Mouse (Mus musculus): ENCODE measurements at regions not wholly inside any gene's neighbourhood (a gene's known extent, or its start where the extent isn't known, plus 50 kb on each side); places are given as distances from the start of the nearest gene placed in this dataset.

GRCm38 (mm10) chr4:40537859-40538258 lies 65.9 kb downstream of the Tmem215 start:
- Histone ChIP-seq H3K9ac (ENCODE audit: low read depth, low read length) (no peak overlapping the region), H3K36me3 (ENCODE audit: control insufficient read depth, insufficient read depth, low read length) (no peaks in the 10 kb centered on the region), H3K79me2 (replicated peaks; ENCODE audit: control insufficient read depth, insufficient read depth, low read length) (no peaks in the 10 kb centered on the region), H3K27ac (no peak overlapping the region), H3K4me3 (no peak overlapping the region), H3K27me3 (ENCODE audit: control insufficient read depth, insufficient read depth, low read length) (0 out of 2 replicates have a peak, but pooled peaks cover 2% of the 10 kb centered on the region), H3K4me1 (ENCODE audit: control insufficient read depth, insufficient read depth, low read length) (no peaks in the 10 kb centered on the region; the same call in 1 of the 2 replicates)
- DNase-seq, result no peak
- TF ChIP-seq CTCF (IDR thresholded peaks at IDR 0.05), result no peak
- no peak for TF ChIP-seq EP300 (IDR thresholded peaks at IDR 0.05; ENCODE audit: insufficient read depth, low read depth, low read length)
- TF ChIP-seq POLR2A (IDR thresholded peaks at IDR 0.05; ENCODE audit: insufficient read depth, low read depth, low read length), result no peak
- intact Hi-C loops (cut with DNase I), result no loop called here
- 1% methylated on average over 3 of the region's 3 CpGs for WGBS

GRCm38 (mm10) chr4:40543085-40544048 lies 71.4 kb downstream of the Tmem215 start:
- intact Hi-C loops (cut with DNase I), result no loop called here
- H3K27ac ChIP-seq, result no peak overlapping the region
- H3K36me3 ChIP-seq (ENCODE audit: control insufficient read depth, insufficient read depth, low read length), result peaks cover 5% of the 10 kb centered on the region
- no peaks in the 10 kb centered on the region for H3K27me3 ChIP-seq (ENCODE audit: control insufficient read depth, insufficient read depth, low read length)
- H3K9ac ChIP-seq (ENCODE audit: low read depth, low read length), result no peak overlapping the region
- H3K4me3 ChIP-seq, result no peak overlapping the region
- H3K79me2 ChIP-seq (replicated peaks; ENCODE audit: control insufficient read depth, insufficient read depth, low read length), result no peaks in the 10 kb centered on the region
- 55% methylated on average over 8 of the region's 8 CpGs for WGBS
- TF ChIP-seq POLR2A (IDR thresholded peaks at IDR 0.05; ENCODE audit: insufficient read depth, low read depth, low read length), result no peak
- TF ChIP-seq EP300 (IDR thresholded peaks at IDR 0.05; ENCODE audit: insufficient read depth, low read depth, low read length), result no peak
- TF ChIP-seq CTCF (IDR thresholded peaks at IDR 0.05), result no peak
- no peak for DNase-seq
- peaks cover 2% of the 10 kb centered on the region for H3K4me1 ChIP-seq (ENCODE audit: control insufficient read depth, insufficient read depth, low read length)

DNA sequence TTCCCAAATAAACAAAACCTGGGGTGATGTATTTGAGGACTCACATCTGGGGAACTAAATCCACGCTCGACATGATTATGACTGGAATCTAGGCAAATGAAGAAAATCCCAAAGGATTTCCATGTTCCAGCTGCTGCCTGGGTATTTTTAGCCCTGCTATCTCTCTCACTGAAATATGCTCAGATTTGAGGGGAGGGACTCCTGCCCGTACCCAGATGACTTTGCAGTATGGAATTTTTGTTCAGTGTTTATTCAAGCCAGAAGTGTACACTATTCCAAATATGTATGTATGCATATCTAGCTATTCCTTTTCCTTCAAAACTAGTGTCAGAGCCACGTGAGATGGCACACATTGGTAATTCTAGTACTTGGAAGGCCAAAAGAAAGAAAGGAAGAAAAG lies 72.1 kb downstream of the Tmem215 start:
- peaks cover 2% of the 10 kb centered on the region for H3K4me1 ChIP-seq (ENCODE audit: control insufficient read depth, insufficient read depth, low read length)
- no peak overlapping the region for H3K9ac ChIP-seq (ENCODE audit: low read depth, low read length)
- intact Hi-C loops (cut with DNase I), result no loop called here
- TF ChIP-seq EP300 (IDR thresholded peaks at IDR 0.05; ENCODE audit: insufficient read depth, low read depth, low read length) (no peak), POLR2A (IDR thresholded peaks at IDR 0.05; ENCODE audit: insufficient read depth, low read depth, low read length) (no peak), CTCF (IDR thresholded peaks at IDR 0.05) (no peak)
- peak in 1 of 2 experiments; percentile 4 for DNase-seq
- 18% methylated on average over 4 of the region's 4 CpGs for WGBS
- no peak overlapping the region for H3K27ac ChIP-seq
- H3K27me3 ChIP-seq (ENCODE audit: control insufficient read depth, insufficient read depth, low read length), result no peaks in the 10 kb centered on the region
- H3K79me2 ChIP-seq (replicated peaks; ENCODE audit: control insufficient read depth, insufficient read depth, low read length), result no peaks in the 10 kb centered on the region
- H3K36me3 ChIP-seq (ENCODE audit: control insufficient read depth, insufficient read depth, low read length), result peaks cover 5% of the 10 kb centered on the region
- H3K4me3 ChIP-seq, result no peak overlapping the region

DNA sequence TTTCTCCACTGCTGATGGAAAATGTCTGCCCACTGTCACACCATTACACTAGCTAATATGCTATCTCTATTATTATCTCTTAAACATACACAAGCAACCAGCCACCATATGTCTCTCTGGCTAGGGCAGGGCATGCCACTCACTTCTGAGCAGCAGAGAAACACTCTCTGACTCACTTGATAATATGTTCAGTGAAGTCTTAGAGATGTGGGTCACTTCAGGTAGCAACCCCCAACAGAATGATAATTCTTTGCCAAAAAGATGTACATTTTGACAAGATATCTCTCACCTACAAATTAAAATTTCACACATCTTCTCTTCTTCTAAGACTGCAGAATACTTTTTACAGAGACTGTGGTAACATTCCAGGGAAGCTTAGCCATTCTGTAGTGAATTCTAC lies 72.8 kb downstream of the Tmem215 start:
- intact Hi-C loops (cut with DNase I), result no loop called here
- Histone ChIP-seq H3K79me2 (replicated peaks; ENCODE audit: control insufficient read depth, insufficient read depth, low read length) (no peaks in the 10 kb centered on the region), H3K9ac (ENCODE audit: low read depth, low read length) (no peak overlapping the region), H3K27me3 (ENCODE audit: control insufficient read depth, insufficient read depth, low read length) (no peaks in the 10 kb centered on the region), H3K36me3 (ENCODE audit: control insufficient read depth, insufficient read depth, low read length) (peaks cover 5% of the 10 kb centered on the region), H3K27ac (no peak overlapping the region), H3K4me3 (no peak overlapping the region), H3K4me1 (ENCODE audit: control insufficient read depth, insufficient read depth, low read length) (peaks cover 2% of the 10 kb centered on the region)
- TF ChIP-seq EP300 (IDR thresholded peaks at IDR 0.05; ENCODE audit: insufficient read depth, low read depth, low read length) (no peak), CTCF (IDR thresholded peaks at IDR 0.05) (no peak), POLR2A (IDR thresholded peaks at IDR 0.05; ENCODE audit: insufficient read depth, low read depth, low read length) (no peak)
- no peak for DNase-seq

- Histone ChIP-seq H3K27me3 (ENCODE audit: control insufficient read depth, insufficient read depth, low read length) (no peaks in the 10 kb centered on the region), H3K79me2 (replicated peaks; ENCODE audit: control insufficient read depth, insufficient read depth, low read length) (no peaks in the 10 kb centered on the region), H3K27ac (no peak overlapping the region), H3K36me3 (ENCODE audit: control insufficient read depth, insufficient read depth, low read length) (peaks cover 5% of the 10 kb centered on the region), H3K9ac (ENCODE audit: low read depth, low read length) (no peak overlapping the region), H3K4me3 (no peak overlapping the region), H3K4me1 (ENCODE audit: control insufficient read depth, insufficient read depth, low read length) (peaks cover 2% of the 10 kb centered on the region)
- TF ChIP-seq POLR2A (IDR thresholded peaks at IDR 0.05; ENCODE audit: insufficient read depth, low read depth, low read length) (no peak), EP300 (IDR thresholded peaks at IDR 0.05; ENCODE audit: insufficient read depth, low read depth, low read length) (no peak), CTCF (IDR thresholded peaks at IDR 0.05) (no peak)
- 60% methylated on average over 5 of the region's 5 CpGs for WGBS
- intact Hi-C loops (cut with DNase I), result no loop called here
- DNase-seq, result no peak
Observed at GRCm38 (mm10) chr4:40545700-40546099, 73.7 kb downstream of the Tmem215 start.

DNA sequence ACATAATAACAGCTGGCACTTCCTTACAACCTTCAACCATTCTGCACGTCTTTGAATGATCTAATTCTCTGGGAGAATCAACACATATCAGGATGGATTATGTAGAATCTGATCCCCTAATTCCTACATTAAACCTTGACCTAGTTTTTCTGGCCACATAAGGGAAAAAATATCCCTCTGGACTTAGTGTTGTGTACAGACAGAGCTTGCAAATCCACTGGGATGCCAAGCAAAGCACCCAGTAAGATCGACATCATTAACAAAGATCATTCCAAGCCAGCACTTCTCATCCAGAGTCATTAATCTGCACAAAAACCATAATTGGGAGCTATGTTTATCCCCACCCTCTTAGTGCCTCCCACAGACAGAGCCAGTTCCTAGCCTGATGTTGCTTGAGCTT lies 87.8 kb downstream of the Tmem215 start:
- TF ChIP-seq CTCF (IDR thresholded peaks at IDR 0.05) (no peak), EP300 (IDR thresholded peaks at IDR 0.05; ENCODE audit: insufficient read depth, low read depth, low read length) (no peak), POLR2A (IDR thresholded peaks at IDR 0.05; ENCODE audit: insufficient read depth, low read depth, low read length) (no peak)
- no peak overlapping the region for H3K9ac ChIP-seq (ENCODE audit: low read depth, low read length)
- H3K4me1 ChIP-seq (ENCODE audit: control insufficient read depth, insufficient read depth, low read length), result no peaks in the 10 kb centered on the region
- H3K4me3 ChIP-seq, result no peak overlapping the region
- WGBS, result 45% methylated on average over 2 of the region's 2 CpGs
- no peaks in the 10 kb centered on the region for H3K79me2 ChIP-seq (replicated peaks; ENCODE audit: control insufficient read depth, insufficient read depth, low read length)
- no peaks in the 10 kb centered on the region for H3K27me3 ChIP-seq (ENCODE audit: control insufficient read depth, insufficient read depth, low read length)
- no peak overlapping the region for H3K27ac ChIP-seq
- DNase-seq, result no peak
- no peaks in the 10 kb centered on the region for H3K36me3 ChIP-seq (ENCODE audit: control insufficient read depth, insufficient read depth, low read length)
- intact Hi-C loops (cut with DNase I), result no loop called here

Data from heart, adult 2 months (tissue).